ENCODE assay signal across 10 mouse cellular contexts in genomic region chr8:77473773-77474172, GRCm38 (mm10). TPM values are rescaled to one million over a fixed set of nuclear protein-coding genes. Genes with fewer than 3 reads are reported as not detected.
DNase-seq lines count a peak whose midpoint lies in the region; ATAC-seq and TF ChIP-seq lines count a peak whose summit lies in the region.
"Had no signal": no experiment of that assay in that cellular context is flagged by ENCODE, and none has a peak within 500 bp of the region (broad histone marks: within the 10 kb centered on the region; RNA-seq: fewer than 3 reads in every experiment).

No protein-coding gene starts in this region.

- no peaks in the 10 kb centered on the region for H3K27me3 ChIP-seq in forebrain, embryonic 10.5 days (ENCODE audit: poor library complexity, severe bottlenecking)
- H3K27me3 ChIP-seq in forebrain, embryonic 13.5 days, result no peaks in the 10 kb centered on the region
- no peaks in the 10 kb centered on the region for H3K27me3 ChIP-seq in limb, embryonic 15.5 days
- H3K27me3 ChIP-seq in cerebellum, adult 2 months (ENCODE audit: control insufficient read depth, insufficient read depth, low read length), result no peaks in the 10 kb centered on the region
- H3K27me3 ChIP-seq: forebrain, embryonic 12.5 days had no signal

- no peak for DNase-seq in forebrain, embryonic 10.5 days (ENCODE audit: extremely low spot score, low spot score)
- DNase-seq in kidney, postnatal 10 days, result peak; percentile 41
- DNase-seq in kidney, postnatal 25 days, result no peak
- DNase-seq in fat pad, adult 2 months (ENCODE audit: extremely low read depth, low read depth, low spot score), result peak; percentile 64
- DNase-seq in c-Kit-positive CD71-positive TER-119-positive erythroid progenitor cells, embryonic 14.5 days (ENCODE audit: low spot score), result no peak
- DNase-seq in cerebellum, adult 2 months, result no peak
- DNase-seq: layer of hippocampus, adult 9-11 months had no signal

- H3K4me1 ChIP-seq in forebrain, embryonic 10.5 days, result peaks cover 19% of the 10 kb centered on the region
- peaks cover 4% of the 10 kb centered on the region; the same call in 1 of the 2 replicates for H3K4me1 ChIP-seq in forebrain, embryonic 13.5 days
- peaks cover 19% of the 10 kb centered on the region for H3K4me1 ChIP-seq in limb, embryonic 15.5 days
- no peaks in the 10 kb centered on the region; the same call in 1 of the 2 replicates for H3K4me1 ChIP-seq in cerebellum, adult 2 months (ENCODE audit: control insufficient read depth, insufficient read depth, low read length)

- ATAC-seq in forebrain, embryonic 13.5 days, result no peak
- no peak for ATAC-seq in limb, embryonic 15.5 days (ENCODE audit: insufficient number of reproducible peaks, low FRiP score, low TSS enrichment, low read depth)

- TF ChIP-seq POLR2A in cerebellum, adult 2 months (IDR thresholded peaks at IDR 0.05; ENCODE audit: borderline replicate concordance, insufficient read depth, low read length), result no peak

- no peak overlapping the region for H3K9ac ChIP-seq in forebrain, embryonic 13.5 days
- H3K9ac ChIP-seq in limb, embryonic 15.5 days, result no peak overlapping the region
- H3K9ac ChIP-seq: forebrain, embryonic 12.5 days had no signal

- no peak overlapping the region for H3K4me3 ChIP-seq in forebrain, embryonic 10.5 days
- H3K4me3 ChIP-seq in forebrain, embryonic 13.5 days, result no peak overlapping the region
- no peak overlapping the region for H3K4me3 ChIP-seq in limb, embryonic 15.5 days
- H3K4me3 ChIP-seq in cerebellum, adult 2 months (replicated peaks; ENCODE audit: insufficient read depth, low read depth, low read length), result no peak overlapping the region
- H3K4me3 ChIP-seq: forebrain, embryonic 12.5 days had no signal

- 0 out of 2 replicates have a peak overlapping the region, but pooled peaks have one; percentile 3 for H3K27ac ChIP-seq in forebrain, embryonic 10.5 days
- H3K27ac ChIP-seq in forebrain, embryonic 13.5 days, result no peak overlapping the region
- H3K27ac ChIP-seq in limb, embryonic 15.5 days, result peak overlapping the region; percentile 65
- H3K27ac ChIP-seq in cerebellum, adult 2 months (ENCODE audit: insufficient read depth, low read length), result no peak overlapping the region
- H3K27ac ChIP-seq: forebrain, embryonic 12.5 days had no signal

- H3K4me2 ChIP-seq in forebrain, embryonic 13.5 days, result no peak overlapping the region
- no peak overlapping the region for H3K4me2 ChIP-seq in limb, embryonic 15.5 days
- H3K4me2 ChIP-seq: forebrain, embryonic 12.5 days had no signal

- no peak for TF ChIP-seq CTCF in cerebellum, adult 2 months (IDR thresholded peaks at IDR 0.05; ENCODE audit: borderline replicate concordance, insufficient read depth, low read depth, low read length)

- H3K9me3 ChIP-seq in forebrain, embryonic 10.5 days, result no peaks in the 10 kb centered on the region
- no peaks in the 10 kb centered on the region for H3K9me3 ChIP-seq in forebrain, embryonic 13.5 days (replicated peaks)
- H3K9me3 ChIP-seq in limb, embryonic 15.5 days, result no peaks in the 10 kb centered on the region
- H3K9me3 ChIP-seq: forebrain, embryonic 12.5 days had no signal

- H3K36me3 ChIP-seq in forebrain, embryonic 10.5 days (replicated peaks), result no peaks in the 10 kb centered on the region
- H3K36me3 ChIP-seq in forebrain, embryonic 13.5 days (ENCODE audit: poor library complexity, severe bottlenecking), result no peaks in the 10 kb centered on the region
- no peaks in the 10 kb centered on the region for H3K36me3 ChIP-seq in limb, embryonic 15.5 days
- H3K36me3 ChIP-seq: forebrain, embryonic 12.5 days had no signal

- 62% methylated on average over 7 of the region's 7 CpGs for whole genome bisulfite sequencing in forebrain, embryonic 10.5 days
- 73% methylated on average over 7 of the region's 7 CpGs for WGBS in forebrain, embryonic 13.5 days
- 15% methylated on average over 7 of the region's 7 CpGs for WGBS in limb, embryonic 15.5 days
- WGBS in cerebellum, adult 2 months, result 68% methylated on average over 7 of the region's 7 CpGs

RNA-seq across cellular contexts. Expression of gene Arhgap10, which starts 44.0 kb away (rescaled TPM):
- 20.9 and 21.0 TPM in 2 replicates for polyA plus RNA-seq in forebrain, embryonic 10.5 days (2016; fragmentation: Nextera tagmentation; extraction: Ambion mirVana)
- polyA plus RNA-seq in forebrain, embryonic 13.5 days (2015; fragmentation: Nextera tagmentation; extraction: Ambion mirVana), result 4.2 and 5.2 TPM in 2 replicates
- polyA plus RNA-seq in limb, embryonic 15.5 days (2015; fragmentation: Nextera tagmentation; extraction: Ambion mirVana), result 28.1 and 33.8 TPM in 2 replicates
- 12.5 and 13.9 TPM in 2 replicates for polyA plus RNA-seq in cerebellum, adult 2 months (2012; rRNA removed)

Comparison
In these comparisons a context has a peak if more than half of its experiments do, and no peak if none do; other contexts are left out.
1. DNase-seq: peak in kidney, postnatal 10 days (single experiment) and fat pad, adult 2 months (single experiment); none in forebrain, embryonic 10.5 days (single experiment), kidney, postnatal 25 days (0 of 2), c-Kit-positive CD71-positive TER-119-positive erythroid progenitor cells, embryonic 14.5 days (single experiment) and cerebellum, adult 2 months (0 of 2).
2. H3K27ac ChIP-seq: peak in forebrain, embryonic 10.5 days (single experiment) and limb, embryonic 15.5 days (single experiment); none in forebrain, embryonic 13.5 days (single experiment) and cerebellum, adult 2 months (single experiment).